22 mouse cellular contexts compared by ENCODE assay signal in the genomic region with DNA sequence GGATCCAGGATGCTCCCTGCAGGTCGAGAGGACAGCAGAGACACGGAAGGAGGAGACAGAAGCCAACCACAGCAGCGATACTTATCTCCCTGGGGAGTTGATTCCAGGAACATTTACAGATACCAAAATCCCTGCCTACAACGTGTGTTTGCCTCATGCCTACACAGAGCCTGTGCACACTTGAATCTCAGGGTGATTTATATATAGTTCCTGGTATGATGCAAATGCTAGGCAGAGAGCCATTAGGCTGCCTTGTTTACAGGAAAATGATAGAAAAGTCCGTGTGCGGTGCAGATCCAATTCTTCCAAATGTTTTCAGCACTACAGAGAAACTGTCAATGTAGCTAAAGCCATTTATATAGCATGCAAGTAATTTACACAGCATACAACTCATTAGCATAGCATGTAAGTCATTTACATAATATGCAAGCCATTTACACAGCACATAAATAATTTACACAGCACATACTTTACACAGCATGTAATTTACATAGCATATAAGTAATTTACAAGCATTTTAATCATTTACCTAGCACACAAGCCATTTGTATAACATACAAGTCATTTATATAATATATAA. TPM values are rescaled to one million over a fixed set of nuclear protein-coding genes. Genes with fewer than 3 reads are reported as not detected.
DNase-seq lines count a peak whose midpoint lies in the region; ATAC-seq lines count a peak whose summit lies in the region.
"Had no signal": no experiment of that assay in that cellular context is flagged by ENCODE, and none has a peak within 500 bp of the region (broad histone marks: within the 10 kb centered on the region; RNA-seq: fewer than 3 reads in every experiment).

No protein-coding gene starts in this region.

- no peak overlapping the region for H3K9ac ChIP-seq in forebrain, embryonic 14.5 days (ENCODE audit: low read length)
- H3K9ac ChIP-seq in forebrain, embryonic 11.5 days (ENCODE audit: low read length): no peak overlapping the region
- H3K9ac ChIP-seq in heart, embryonic 16.5 days (ENCODE audit: low read length): no peak overlapping the region
- H3K9ac ChIP-seq: embryonic facial prominence, embryonic 13.5 days; hindbrain, embryonic 13.5 days; intestine, embryonic 15.5 days; kidney, embryonic 15.5 days; limb, embryonic 15.5 days; liver, postnatal 0 days; neural tube, embryonic 15.5 days had no signal

- DNase-seq in forebrain, embryonic 14.5 days (ENCODE audit: low spot score): peak; percentile 3
- DNase-seq in forebrain, embryonic 11.5 days (ENCODE audit: low spot score): no peak
- DNase-seq in heart, postnatal 14 days: no peak
- DNase-seq in 3T3-L1 (ENCODE audit: low read depth, low spot score): peak; percentile 28
- peak; percentile 17 to 76 for DNase-seq in left cerebral cortex, postnatal 25 days (ENCODE audit: low spot score in 2 of 2)
- no peak for DNase-seq in spleen, adult 18-20 months
- DNase-seq: cerebellum, adult 11-12 months; heart, adult 18-20 months; liver, postnatal 0 days; lung, postnatal 36 days; thymus, adult 2 months had no signal

- no peaks in the 10 kb centered on the region for H3K27me3 ChIP-seq in forebrain, embryonic 14.5 days (replicated peaks; ENCODE audit: control insufficient read depth, insufficient read depth, low read length)
- H3K27me3 ChIP-seq in forebrain, embryonic 11.5 days (ENCODE audit: control insufficient read depth, insufficient read depth, low read length): no peaks in the 10 kb centered on the region
- no peaks in the 10 kb centered on the region for H3K27me3 ChIP-seq in heart, embryonic 16.5 days (ENCODE audit: control insufficient read depth, insufficient read depth, low read length)
- H3K27me3 ChIP-seq: CH12.LX; embryonic facial prominence, embryonic 13.5 days; intestine, embryonic 15.5 days; limb, embryonic 15.5 days; neural tube, embryonic 15.5 days had no signal

- intact Hi-C loops in heart, postnatal 14 days (cut with DNase I): no loop called here
- intact Hi-C loops in left cerebral cortex, postnatal 25 days (cut with DNase I): no loop called here

- H3K9me3 ChIP-seq in forebrain, embryonic 14.5 days (replicated peaks; ENCODE audit: control insufficient read depth, low read length): no peaks in the 10 kb centered on the region
- H3K9me3 ChIP-seq in forebrain, embryonic 11.5 days (ENCODE audit: control insufficient read depth, low read length): no peaks in the 10 kb centered on the region
- no peaks in the 10 kb centered on the region for H3K9me3 ChIP-seq in heart, embryonic 16.5 days (replicated peaks; ENCODE audit: control insufficient read depth, low read length)
- H3K9me3 ChIP-seq: embryonic facial prominence, embryonic 13.5 days; hindbrain, embryonic 13.5 days; intestine, embryonic 15.5 days; kidney, embryonic 15.5 days; limb, embryonic 15.5 days; midbrain, embryonic 10.5 days; neural tube, embryonic 15.5 days had no signal

- H3K4me2 ChIP-seq in forebrain, embryonic 14.5 days (ENCODE audit: low read length): no peak overlapping the region
- no peak overlapping the region for H3K4me2 ChIP-seq in forebrain, embryonic 11.5 days (ENCODE audit: low read depth, low read length, severe bottlenecking)
- no peak overlapping the region for H3K4me2 ChIP-seq in heart, embryonic 16.5 days (ENCODE audit: low read depth, low read length)
- H3K4me2 ChIP-seq: embryonic facial prominence, embryonic 13.5 days; hindbrain, embryonic 13.5 days; intestine, embryonic 15.5 days; kidney, embryonic 15.5 days; limb, embryonic 15.5 days; neural tube, embryonic 15.5 days had no signal

- 78% methylated on average over 6 of the region's 6 CpGs for WGBS in forebrain, embryonic 14.5 days
- 85% methylated on average over 6 of the region's 6 CpGs for WGBS in forebrain, embryonic 11.5 days
- WGBS in heart, embryonic 16.5 days: 35% methylated on average over 6 of the region's 6 CpGs

- no peak overlapping the region for H3K4me3 ChIP-seq in forebrain, embryonic 14.5 days (ENCODE audit: low read depth, low read length)
- no peak overlapping the region for H3K4me3 ChIP-seq in forebrain, embryonic 11.5 days (ENCODE audit: low read depth, low read length)
- no peak overlapping the region for H3K4me3 ChIP-seq in heart, embryonic 16.5 days (ENCODE audit: low read length)
- H3K4me3 ChIP-seq: embryonic facial prominence, embryonic 13.5 days; hindbrain, embryonic 13.5 days; intestine, embryonic 15.5 days; kidney, embryonic 15.5 days; limb, embryonic 15.5 days; midbrain, embryonic 10.5 days; neural tube, embryonic 15.5 days had no signal

- no peak for ATAC-seq in forebrain, embryonic 14.5 days
- ATAC-seq in forebrain, embryonic 11.5 days (replicated peaks; ENCODE audit: low FRiP score): no peak
- no peak for ATAC-seq in heart, embryonic 16.5 days (replicated peaks; ENCODE audit: extremely low read depth, insufficient read depth, low FRiP score)
- ATAC-seq in erythroblast, adult 5-6 weeks (replicated peaks; ENCODE audit: low FRiP score, poor library complexity, severe bottlenecking): no peak
- ATAC-seq: activated CD4-positive, CD25-positive, alpha-beta regulatory T cell, adult 4 months; intestine, embryonic 15.5 days; liver, postnatal 0 days had no signal

- no peaks in the 10 kb centered on the region for H3K36me3 ChIP-seq in forebrain, embryonic 14.5 days (ENCODE audit: control insufficient read depth, insufficient read depth, low read length)
- H3K36me3 ChIP-seq in forebrain, embryonic 11.5 days (ENCODE audit: control insufficient read depth, insufficient read depth, low read length): no peaks in the 10 kb centered on the region
- H3K36me3 ChIP-seq in heart, embryonic 16.5 days (ENCODE audit: control insufficient read depth, insufficient read depth): peaks cover 3% of the 10 kb centered on the region; the same call in 1 of the 2 replicates
- H3K36me3 ChIP-seq: embryonic facial prominence, embryonic 13.5 days; hindbrain, embryonic 13.5 days; intestine, embryonic 15.5 days; kidney, embryonic 15.5 days; limb, embryonic 15.5 days; midbrain, embryonic 10.5 days; neural tube, embryonic 15.5 days had no signal

- no peak overlapping the region for H3K27ac ChIP-seq in forebrain, embryonic 14.5 days (ENCODE audit: low read depth, low read length)
- H3K27ac ChIP-seq in forebrain, embryonic 11.5 days (ENCODE audit: low read depth, low read length): no peak overlapping the region
- H3K27ac ChIP-seq in heart, embryonic 16.5 days (ENCODE audit: low read length): peak overlapping the region; percentile 29; the same call in 1 of the 2 replicates
- H3K27ac ChIP-seq: embryonic facial prominence, embryonic 13.5 days; hindbrain, embryonic 13.5 days; intestine, embryonic 15.5 days; kidney, embryonic 15.5 days; limb, embryonic 15.5 days; midbrain, embryonic 10.5 days; neural tube, embryonic 15.5 days had no signal

- H3K4me1 ChIP-seq in forebrain, embryonic 14.5 days (ENCODE audit: control insufficient read depth, insufficient read depth, low read length): no peaks in the 10 kb centered on the region
- H3K4me1 ChIP-seq in forebrain, embryonic 11.5 days (replicated peaks; ENCODE audit: control insufficient read depth, insufficient read depth, low read length): no peaks in the 10 kb centered on the region
- H3K4me1 ChIP-seq in heart, embryonic 16.5 days (ENCODE audit: control insufficient read depth, insufficient read depth, low read length): peaks cover 7% of the 10 kb centered on the region; the same call in 1 of the 2 replicates
- H3K4me1 ChIP-seq: embryonic facial prominence, embryonic 13.5 days; hindbrain, embryonic 13.5 days; intestine, embryonic 15.5 days; kidney, embryonic 15.5 days; limb, embryonic 15.5 days; midbrain, embryonic 10.5 days; neural tube, embryonic 15.5 days had no signal

RNA-seq across cellular contexts. Expression of a gene that starts 16.9 kb away (rescaled TPM):
- polyA plus RNA-seq in forebrain, embryonic 14.5 days (2014; fragmentation: Nextera tagmentation; extraction: Ambion mirVana): 2.4 and 3.7 TPM in 2 replicates
- 1.3 and 1.9 TPM in 2 replicates for polyA plus RNA-seq in forebrain, embryonic 11.5 days (2014; fragmentation: Nextera tagmentation; extraction: Ambion mirVana)
- 12.0 and 13.9 TPM in 2 replicates for polyA plus RNA-seq in heart, embryonic 16.5 days (2015; fragmentation: Nextera tagmentation; extraction: Ambion mirVana)
- 100 to 1,000 TPM; 184 to 195 TPM for total RNA-seq in heart, postnatal 14 days (2021)
- total RNA-seq in left cerebral cortex, postnatal 25 days (2021): 1 to 10 TPM; 4.0 to 4.7 TPM
- 0.21 TPM in 1 of 2 replicates, not detected in the other for total RNA-seq in erythroblast, adult 5-6 weeks (2015; ENCODE audit: low replicate concordance)
- 0.14 TPM in 1 of 2 replicates, not detected in the other for total RNA-seq in erythroblast, adult 5-6 weeks (2017; ENCODE audit: low replicate concordance)

RNA-seq across cellular contexts. Expression of a gene that starts 33.0 kb away (rescaled TPM):
- 12.1 and 13.3 TPM in 2 replicates for polyA plus RNA-seq in forebrain, embryonic 14.5 days (2014; fragmentation: Nextera tagmentation; extraction: Ambion mirVana)
- 49.4 and 50.6 TPM in 2 replicates for polyA plus RNA-seq in forebrain, embryonic 11.5 days (2014; fragmentation: Nextera tagmentation; extraction: Ambion mirVana)
- polyA plus RNA-seq in heart, embryonic 16.5 days (2015; fragmentation: Nextera tagmentation; extraction: Ambion mirVana): 42.7 and 43.0 TPM in 2 replicates
- 10 to 100 TPM; 24.1 to 26.9 TPM for total RNA-seq in heart, postnatal 14 days (2021)
- 1 to 10 TPM; 3.4 to 4.9 TPM for total RNA-seq in left cerebral cortex, postnatal 25 days (2021)
- 1.9 and 2.1 TPM in 2 replicates for total RNA-seq in erythroblast, adult 5-6 weeks (2015; ENCODE audit: low replicate concordance)
- total RNA-seq in erythroblast, adult 5-6 weeks (2017; ENCODE audit: low replicate concordance): 0.68 and 4.7 TPM in 2 replicates

RNA-seq across cellular contexts. Expression of a gene that starts 35.2 kb away (rescaled TPM):
- polyA plus RNA-seq in forebrain, embryonic 14.5 days (2014; fragmentation: Nextera tagmentation; extraction: Ambion mirVana): 6.5 and 8.3 TPM in 2 replicates
- polyA plus RNA-seq in forebrain, embryonic 11.5 days (2014; fragmentation: Nextera tagmentation; extraction: Ambion mirVana): 12.6 and 12.9 TPM in 2 replicates
- polyA plus RNA-seq in heart, embryonic 16.5 days (2015; fragmentation: Nextera tagmentation; extraction: Ambion mirVana): 7.3 and 8.0 TPM in 2 replicates
- 1 to 10 TPM; 2.0 to 2.3 TPM for total RNA-seq in heart, postnatal 14 days (2021)
- 1 to 10 TPM; 5.2 to 5.4 TPM for total RNA-seq in left cerebral cortex, postnatal 25 days (2021)
- not detected in 2 replicates for total RNA-seq in erythroblast, adult 5-6 weeks (2015; ENCODE audit: low replicate concordance)
- 2.5 TPM in 1 of 2 replicates, not detected in the other for total RNA-seq in erythroblast, adult 5-6 weeks (2017; ENCODE audit: low replicate concordance)

Comparison
In these comparisons a context has a peak if more than half of its experiments do, and no peak if none do; other contexts are left out.
1. DNase-seq: peak in forebrain, embryonic 14.5 days (single experiment), 3T3-L1 (single experiment) and left cerebral cortex, postnatal 25 days (2 of 2); none in forebrain, embryonic 11.5 days (single experiment), heart, postnatal 14 days (0 of 2) and spleen, adult 18-20 months (0 of 2).
2. RNA of a gene that starts 16.9 kb away (total RNA-seq): 184 to 195 TPM in heart, postnatal 14 days; 4.0 to 4.7 TPM in left cerebral cortex, postnatal 25 days and 0.14 to 0.21 TPM in erythroblast, adult 5-6 weeks; every median in the first group is over 10 times any median in the second.
3. RNA of a gene that starts 33.0 kb away (total RNA-seq): 24.1 to 26.9 TPM in heart, postnatal 14 days; 3.4 to 4.9 TPM in left cerebral cortex, postnatal 25 days and 0.68 to 4.7 TPM in erythroblast, adult 5-6 weeks; every median in the first group is over 4 times any median in the second.